Mouse (Mus musculus) G1E (cell line): Measurements from ENCODE around the gene Pclo.

Experiments used
- CTCF ChIP-seq: IDR thresholded peaks from 2 replicates; pipeline ENCODE4 v1.5.1; 2012; ENCODE audit warnings: low read depth, low read length, inconsistent platforms, mixed read lengths
- GATA1 ChIP-seq: IDR thresholded peaks from 2 replicates; pipeline ENCODE4 v1.6.1; 2012; ENCODE audit warnings: borderline replicate concordance, low read length, inconsistent platforms, mixed read lengths
- GATA2 ChIP-seq: IDR thresholded peaks from 2 replicates; pipeline ENCODE4 v1.6.1; 2012; ENCODE audit warnings: low read depth, low read length, inconsistent platforms, borderline replicate concordance
- POLR2AphosphoS5 ChIP-seq: IDR thresholded peaks from 2 replicates; pipeline ENCODE4 v1.6.1; 2012; ENCODE audit warnings: low read depth, low read length, inconsistent platforms; ENCODE audit not compliant: insufficient replicate concordance
- TAL1 ChIP-seq: conservative IDR thresholded peaks from 2 replicates; pipeline ENCODE4 v1.6.1; 2012; ENCODE audit warnings: low read depth, low read length, inconsistent platforms, mixed read lengths

DNA sequence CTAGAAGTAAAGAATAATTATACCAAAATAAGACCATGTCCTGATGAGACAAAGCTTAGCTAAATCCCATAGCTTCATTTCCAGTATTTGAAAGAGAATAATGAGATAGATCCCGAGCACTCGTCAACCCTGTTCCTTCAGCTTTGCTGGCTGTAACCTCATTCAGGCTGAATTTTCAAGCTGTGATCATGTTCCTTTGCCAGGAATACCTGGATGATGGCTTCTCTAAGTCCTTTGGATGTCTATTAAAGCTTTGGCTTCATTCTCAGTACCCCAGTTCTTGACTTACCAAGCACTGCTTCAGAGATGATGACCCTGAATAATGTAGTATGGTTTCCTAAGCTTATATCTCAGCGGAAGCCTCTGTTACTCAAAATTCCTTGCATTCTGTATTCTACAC, 131.1 kb downstream of the Pclo start:
- TF ChIP-seq CTCF (no peak), TAL1 (no peak), GATA1 (no peak), POLR2AphosphoS5 (no peak), GATA2 (no peak)
